Mouse (Mus musculus): ENCODE measurements at regions not wholly inside any gene's neighbourhood (a gene's known extent, or its start where the extent isn't known, plus 50 kb on each side); places are given as distances from the start of the nearest gene placed in this dataset.

GRCm38 (mm10) chrX:61652377-61652776 is 56.9 kb upstream of the Ldoc1 start:
- no peak for TF ChIP-seq CTCF (IDR thresholded peaks at IDR 0.05; ENCODE audit: low read depth, low read length)
- TF ChIP-seq POLR2A (IDR thresholded peaks at IDR 0.05; ENCODE audit: extremely low read depth, insufficient read depth, low read length), result no peak
- Histone ChIP-seq H3K36me3 (ENCODE audit: control insufficient read depth, insufficient read depth, low read length) (no peaks in the 10 kb centered on the region), H3K27ac (replicated peaks; ENCODE audit: insufficient read depth, low read depth, low read length) (no peak overlapping the region), H3K79me2 (ENCODE audit: control insufficient read depth, insufficient read depth, low read length) (no peaks in the 10 kb centered on the region), H3K9ac (ENCODE audit: low read depth, low read length) (no peak overlapping the region), H3K4me3 (ENCODE audit: insufficient read depth, low read depth, low read length) (no peak overlapping the region), H3K27me3 (ENCODE audit: control insufficient read depth, insufficient read depth, low read length) (no peaks in the 10 kb centered on the region), H3K4me1 (ENCODE audit: control insufficient read depth, insufficient read depth, low read length) (no peaks in the 10 kb centered on the region)
- no peak for DNase-seq (ENCODE audit: extremely low read depth, low read depth, low spot score)
- WGBS, result 62% methylated on average over 1 of the region's 1 CpGs

GRCm38 (mm10) chrX:61653077-61653476 is 56.2 kb upstream of the Ldoc1 start:
- no peak overlapping the region for H3K27ac ChIP-seq (replicated peaks; ENCODE audit: insufficient read depth, low read depth, low read length)
- no peaks in the 10 kb centered on the region for H3K4me1 ChIP-seq (ENCODE audit: control insufficient read depth, insufficient read depth, low read length)
- no peaks in the 10 kb centered on the region for H3K27me3 ChIP-seq (ENCODE audit: control insufficient read depth, insufficient read depth, low read length)
- DNase-seq (ENCODE audit: extremely low read depth, low read depth, low spot score), result peak; percentile 8
- no peaks in the 10 kb centered on the region for H3K36me3 ChIP-seq (ENCODE audit: control insufficient read depth, insufficient read depth, low read length)
- no peaks in the 10 kb centered on the region for H3K79me2 ChIP-seq (ENCODE audit: control insufficient read depth, insufficient read depth, low read length)
- TF ChIP-seq CTCF (IDR thresholded peaks at IDR 0.05; ENCODE audit: low read depth, low read length) (no peak), POLR2A (IDR thresholded peaks at IDR 0.05; ENCODE audit: extremely low read depth, insufficient read depth, low read length) (no peak)
- H3K9ac ChIP-seq (ENCODE audit: low read depth, low read length), result no peak overlapping the region
- 23% methylated on average over 3 of the region's 3 CpGs for WGBS
- no peak overlapping the region for H3K4me3 ChIP-seq (ENCODE audit: insufficient read depth, low read depth, low read length)
